In genomic region chr3:79433593-79433992, GRCm38 (mm10) we compare ENCODE assay signal across 13 mouse cellular contexts.
DNase-seq lines count a peak whose midpoint lies in the region; ATAC-seq and TF ChIP-seq lines count a peak whose summit lies in the region.
"Had no signal": no experiment of that assay in that cellular context is flagged by ENCODE, and none has a peak within 500 bp of the region (broad histone marks: within the 10 kb centered on the region; RNA-seq: fewer than 3 reads in every experiment).

No protein-coding gene starts in this region.

- H3K27me3 ChIP-seq in liver, postnatal 0 days (ENCODE audit: insufficient read depth, low read length) = no peaks in the 10 kb centered on the region
- H3K27me3 ChIP-seq: embryonic facial prominence, embryonic 13.5 days; heart, embryonic 13.5 days had no signal

- no peaks in the 10 kb centered on the region for H3K9me3 ChIP-seq in liver, postnatal 0 days (ENCODE audit: low read length)
- H3K9me3 ChIP-seq: embryonic facial prominence, embryonic 13.5 days; heart, embryonic 13.5 days had no signal

- ATAC-seq in liver, postnatal 0 days = peak; percentile 54; the same call in 1 of the 2 replicates
- ATAC-seq: activated CD4-positive, CD25-positive, alpha-beta regulatory T cell, adult 4 months had no signal

- peak; percentile 21 for DNase-seq in adrenal gland, postnatal 14 days
- DNase-seq in adrenal gland, adult 2 months = no peak
- no peak for DNase-seq in layer of hippocampus, adult 2 months (ENCODE audit: low spot score in 2 of 2)
- DNase-seq in layer of hippocampus, postnatal 14 days (ENCODE audit: low spot score in 2 of 2) = no peak
- DNase-seq in NIH3T3 (ENCODE audit: low read depth) = peak; percentile 59
- peak; percentile 23 for DNase-seq in liver, postnatal 0 days
- no peak for DNase-seq in right cerebral cortex, postnatal 14 days
- no peak for DNase-seq in ovary, postnatal 10 days (ENCODE audit: low spot score)
- DNase-seq: retina, postnatal 1 day; thymus, postnatal 25 days had no signal

- no peak overlapping the region for H3K27ac ChIP-seq in layer of hippocampus, adult 2 months
- H3K27ac ChIP-seq in liver, postnatal 0 days (ENCODE audit: low read depth) = no peak overlapping the region
- H3K27ac ChIP-seq: embryonic facial prominence, embryonic 13.5 days; heart, embryonic 13.5 days had no signal

- H3K4me3 ChIP-seq in layer of hippocampus, adult 2 months = no peak overlapping the region
- no peak overlapping the region for H3K4me3 ChIP-seq in liver, postnatal 0 days (ENCODE audit: low read depth, low read length)
- H3K4me3 ChIP-seq: embryonic facial prominence, embryonic 13.5 days; heart, embryonic 13.5 days had no signal

- no peak for TF ChIP-seq EP300 in liver, postnatal 0 days (IDR thresholded peaks at IDR 0.05; ENCODE audit: low read depth)

- H3K36me3 ChIP-seq in liver, postnatal 0 days (replicated peaks; ENCODE audit: insufficient read depth, low read length) = no peaks in the 10 kb centered on the region
- H3K36me3 ChIP-seq: embryonic facial prominence, embryonic 13.5 days; heart, embryonic 13.5 days had no signal

- H3K9ac ChIP-seq in liver, postnatal 0 days (replicated peaks) = no peak overlapping the region
- H3K9ac ChIP-seq: embryonic facial prominence, embryonic 13.5 days; heart, embryonic 13.5 days had no signal

- H3K4me2 ChIP-seq in liver, postnatal 0 days (ENCODE audit: low read depth, low read length) = no peak overlapping the region
- H3K4me2 ChIP-seq: embryonic facial prominence, embryonic 13.5 days; heart, embryonic 13.5 days had no signal

- peak; percentile 64 for TF ChIP-seq CTCF in layer of hippocampus, adult 2 months (conservative IDR thresholded peaks at IDR 0.05)
- TF ChIP-seq CTCF in liver, postnatal 0 days (IDR thresholded peaks at IDR 0.05; ENCODE audit: low read depth) = peak; percentile 65

- H3K4me1 ChIP-seq in liver, postnatal 0 days (ENCODE audit: insufficient read depth) = no peaks in the 10 kb centered on the region
- H3K4me1 ChIP-seq: embryonic facial prominence, embryonic 13.5 days; heart, embryonic 13.5 days had no signal

Comparison
In these comparisons a context has a peak if more than half of its experiments do, and no peak if none do; other contexts are left out.
1. DNase-seq: peak in adrenal gland, postnatal 14 days (single experiment), NIH3T3 (single experiment) and liver, postnatal 0 days (single experiment); none in adrenal gland, adult 2 months (single experiment), layer of hippocampus, adult 2 months (0 of 2), layer of hippocampus, postnatal 14 days (0 of 2), right cerebral cortex, postnatal 14 days (single experiment) and ovary, postnatal 10 days (single experiment).